Mouse (Mus musculus): Measurements from ENCODE around the gene Slc25a20. TPM values are rescaled to one million over a fixed set of nuclear protein-coding genes. Genes with fewer than 3 reads are reported as not detected.

Gene Slc25a20
- polyA plus RNA-seq, 1 experiment, result 5.0 TPM

DNA sequence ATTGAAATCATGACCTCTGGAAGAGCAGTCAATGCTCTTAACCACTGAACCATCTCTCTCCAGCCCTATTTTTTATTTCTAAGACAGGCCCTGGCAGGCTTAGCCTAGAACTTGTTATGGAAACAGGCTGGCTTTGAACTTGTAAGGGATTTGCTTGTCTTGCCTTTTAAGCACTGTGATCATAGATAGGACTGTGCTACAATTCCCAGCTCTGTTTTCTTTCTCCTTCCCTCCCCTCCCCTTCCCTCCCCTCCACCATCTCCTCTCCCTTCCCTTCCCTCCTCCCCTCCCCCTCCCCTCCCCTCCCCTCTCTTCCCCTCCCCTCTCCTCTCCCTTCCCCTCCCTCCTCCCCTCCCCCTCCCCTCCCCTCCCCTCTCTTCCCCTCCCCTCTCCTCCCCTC is 40.6 kb downstream of the Slc25a20 start:
- no peak for TF ChIP-seq GATA1 (IDR thresholded peaks at IDR 0.05; ENCODE audit: low read length)

GRCm38 (mm10) chr9:108703373-108704110 is 41.7 kb downstream of the Slc25a20 start:
- TF ChIP-seq GATA1 (IDR thresholded peaks at IDR 0.05; ENCODE audit: low read length), result no peak

GRCm38 (mm10) chr9:108704591-108704990 is 42.7 kb downstream of the Slc25a20 start:
- TF ChIP-seq GATA1 (IDR thresholded peaks at IDR 0.05; ENCODE audit: low read length), result no peak

- no peak for TF ChIP-seq GATA1 (IDR thresholded peaks at IDR 0.05; ENCODE audit: low read length)
Observed at GRCm38 (mm10) chr9:108707212-108707611, 45.3 kb downstream of the Slc25a20 start.

GRCm38 (mm10) chr9:108708833-108709232 is 46.9 kb downstream of the Slc25a20 start:
- no peak for TF ChIP-seq GATA1 (IDR thresholded peaks at IDR 0.05; ENCODE audit: low read length)

DNA sequence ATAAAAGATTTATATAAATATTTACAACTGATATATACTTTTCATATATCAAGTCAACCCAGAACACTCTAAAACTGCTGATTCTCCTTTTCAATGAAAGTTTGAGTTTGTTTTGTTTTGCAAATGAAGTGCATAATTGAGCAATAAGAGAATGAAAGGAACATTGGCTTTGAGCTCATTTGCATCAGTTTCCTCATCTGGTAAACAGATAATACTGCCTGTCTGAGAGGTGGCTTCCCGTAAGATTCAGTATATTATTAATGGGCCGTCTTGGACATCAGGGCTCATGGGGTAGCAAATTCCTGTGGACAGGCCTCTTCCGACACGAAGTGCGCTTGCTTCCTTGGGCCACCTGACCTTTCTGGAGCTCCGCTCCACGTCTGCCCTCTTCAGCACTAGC is 48.9 kb downstream of the Slc25a20 start:
- TF ChIP-seq GATA1 (IDR thresholded peaks at IDR 0.05; ENCODE audit: low read length), result no peak

GRCm38 (mm10) chr9:108716199-108716598 is 54.3 kb downstream of the Slc25a20 start:
- no peak for TF ChIP-seq GATA1 (IDR thresholded peaks at IDR 0.05; ENCODE audit: low read length)

DNA sequence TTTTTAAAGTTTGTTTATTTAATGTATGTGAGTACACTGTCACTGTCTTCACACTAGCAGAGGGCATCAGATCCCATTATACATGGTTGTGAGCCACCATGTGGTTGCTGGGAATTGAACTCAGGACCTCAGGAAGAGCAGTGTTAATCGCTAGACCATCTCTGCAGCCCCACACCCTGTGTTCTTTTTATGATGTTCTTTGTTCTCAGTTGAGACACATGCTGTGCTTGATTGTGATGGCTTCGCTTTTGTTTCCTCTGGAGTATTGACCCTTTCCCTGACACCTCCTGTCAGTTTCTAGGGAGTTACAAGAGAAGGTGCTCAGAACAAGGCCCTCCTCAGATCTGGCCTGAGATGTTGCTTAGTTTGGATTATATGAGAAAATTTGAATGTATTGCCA is 61.9 kb downstream of the Slc25a20 start:
- TF ChIP-seq GATA1 (IDR thresholded peaks at IDR 0.05; ENCODE audit: low read length), result no peak

GRCm38 (mm10) chr9:108726116-108726515 is 64.2 kb downstream of the Slc25a20 start:
- no peak for TF ChIP-seq GATA1 (IDR thresholded peaks at IDR 0.05; ENCODE audit: low read length)

DNA sequence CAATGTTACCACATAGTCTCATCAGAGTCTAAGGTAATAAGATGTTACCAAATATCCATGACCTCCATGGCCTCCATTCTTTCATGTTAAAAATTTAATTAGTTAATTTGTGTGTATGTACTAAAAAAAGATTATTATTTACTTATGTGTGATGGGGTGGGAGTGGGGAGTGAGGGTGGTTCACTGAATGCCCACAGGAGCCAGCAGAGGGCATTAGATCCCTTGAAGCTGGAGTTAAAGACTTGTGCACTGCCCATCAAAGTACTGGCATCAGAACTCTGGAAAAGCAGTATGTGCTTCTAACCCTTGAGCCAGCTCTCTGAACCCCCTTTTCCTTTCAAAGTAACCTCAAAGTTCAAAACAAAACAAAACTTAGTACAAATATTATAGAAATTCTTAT is 67.2 kb downstream of the Slc25a20 start:
- no peak for TF ChIP-seq GATA1 (IDR thresholded peaks at IDR 0.05; ENCODE audit: low read length)

- TF ChIP-seq GATA1 (IDR thresholded peaks at IDR 0.05; ENCODE audit: low read length), result no peak
Observed at GRCm38 (mm10) chr9:108732462-108732861, 70.6 kb downstream of the Slc25a20 start.

Other genes starting within 250 kb of the Slc25a20 start
- not detected in 2 replicates for gene Ccdc36, start 233.6 kb upstream of the Slc25a20 start, polyA plus RNA-seq (2012)
- not detected in 2 replicates for gene BC048562, start 225.6 kb upstream of the Slc25a20 start, polyA plus RNA-seq (2012)
- gene Ccdc71, start 201.6 kb upstream of the Slc25a20 start, polyA plus RNA-seq (2012), result 26.4 and 34.2 TPM in 2 replicates
- gene Klhdc8b, start 200.5 kb upstream of the Slc25a20 start, polyA plus RNA-seq (2012), result 195 and 224 TPM in 2 replicates
- gene Lamb2, start 182.4 kb upstream of the Slc25a20 start, polyA plus RNA-seq (2012), result 0.05 and 0.25 TPM in 2 replicates
- 101 and 102 TPM in 2 replicates for gene Usp19, start 171.5 kb upstream of the Slc25a20 start, polyA plus RNA-seq (2012)
- gene Qars, start 154.4 kb upstream of the Slc25a20 start, polyA plus RNA-seq (2012), result 35.0 and 132 TPM in 2 replicates
- gene Qrich1, start 145.3 kb upstream of the Slc25a20 start, polyA plus RNA-seq (2012), result 87.8 and 118 TPM in 2 replicates
- 146 and 164 TPM in 2 replicates for gene Impdh2, start 101.8 kb upstream of the Slc25a20 start, polyA plus RNA-seq (2012)
- 17.2 and 26.6 TPM in 2 replicates for gene Ndufaf3, start 94.7 kb upstream of the Slc25a20 start, polyA plus RNA-seq (2012)
- 76.1 and 91.0 TPM in 2 replicates for gene Dalrd3, start 92.2 kb upstream of the Slc25a20 start, polyA plus RNA-seq (2012)
- gene Wdr6, start 83.3 kb upstream of the Slc25a20 start, polyA plus RNA-seq (2012), result 14.2 and 27.4 TPM in 2 replicates
- gene P4htm, start 64.4 kb upstream of the Slc25a20 start, polyA plus RNA-seq (2012), result 6.3 and 8.0 TPM in 2 replicates
- gene Arih2, start 12.7 kb upstream of the Slc25a20 start, polyA plus RNA-seq (2012), result 126 and 161 TPM in 2 replicates
- 0.02 TPM in 1 of 2 replicates, not detected in the other for gene Prkar2a, start 27.2 kb downstream of the Slc25a20 start, polyA plus RNA-seq (2012)
- gene Ip6k2, start 121.7 kb downstream of the Slc25a20 start, polyA plus RNA-seq (2012), result 31.0 and 32.1 TPM in 2 replicates
- gene Nckipsd, start 146.3 kb downstream of the Slc25a20 start, polyA plus RNA-seq (2012), result 9.7 and 11.5 TPM in 2 replicates
- 0.05 TPM in 1 of 2 replicates, not detected in the other for gene Celsr3, start 164.2 kb downstream of the Slc25a20 start, polyA plus RNA-seq (2012)
- 2.7 and 3.6 TPM in 2 replicates for gene Slc26a6, start 191.2 kb downstream of the Slc25a20 start, polyA plus RNA-seq (2012)